Mouse (Mus musculus) left cerebral cortex, postnatal 10 days (tissue): Measurements from ENCODE around the gene Hoxd1. TPM values are rescaled to one million over a fixed set of nuclear protein-coding genes. Genes with fewer than 3 reads are reported as not detected.

Source experiments
- DNase-seq, 2 experiments: peaks; one replicate each; pipeline ENCODE4 v3.0.0; 2021 to 2022; ENCODE audit warnings: low spot score in 2 of 2, mixed read lengths in 1 of 2; ENCODE audit errors: extremely low spot score in 1 of 2
- intact Hi-C: fragments of 180-260 bp; cut with DNase I; formaldehyde crosslinking; loops from one replicate; pipeline ENCODE4 v1.15.1; 2025
- total RNA-seq, 2 experiments: library from RNA; stranded (reverse); gene quantifications; 2 replicates each; pipeline ENCODE4 v1.2.3; 2021

The Hoxd1 gene
- total RNA-seq = under 1 TPM in 1 of 2 experiments, not detected in 1; 0.24 TPM

DNA sequence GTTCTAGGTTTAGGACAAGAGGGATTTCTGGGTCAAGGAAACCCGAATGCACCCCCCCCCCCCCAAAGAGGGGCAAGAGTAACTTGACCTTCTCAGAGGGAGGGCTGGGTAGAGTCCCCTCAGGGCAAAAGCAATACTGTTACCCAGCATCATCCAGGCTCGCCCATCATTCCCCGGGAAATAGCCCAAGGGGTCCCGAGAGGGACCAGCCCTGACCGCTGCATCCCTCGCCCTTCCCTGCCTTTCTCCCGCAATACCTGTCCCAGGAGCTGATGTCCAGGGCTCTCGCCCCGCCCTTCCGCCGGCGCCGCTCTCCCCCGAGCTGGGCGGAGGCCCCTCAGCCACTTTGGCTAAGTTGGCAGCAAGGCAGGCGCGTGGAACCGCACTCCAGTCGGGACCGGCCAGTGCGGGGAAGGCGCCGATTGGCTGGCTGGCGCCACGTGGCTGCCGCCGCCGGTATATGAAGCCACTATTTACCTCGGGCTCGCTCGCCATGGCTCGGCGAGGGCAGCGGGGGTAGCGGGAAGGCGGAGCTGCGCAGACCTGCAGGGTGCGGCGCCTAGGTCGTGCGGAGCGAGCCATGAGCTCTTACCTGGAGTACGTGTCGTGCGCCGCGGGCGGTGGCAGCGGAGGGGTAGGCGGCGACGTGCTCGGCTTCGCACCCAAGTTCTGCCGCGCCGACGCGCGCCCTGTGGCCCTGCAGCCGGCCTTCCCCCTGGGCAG is at the start of gene Hoxd1:
Gene Hoxd1, plus strand, starts transcription at position 459 of the 723 bp plus-strand sequence.
- no peak for DNase-seq
- intact Hi-C loops = no loop called here

DNA sequence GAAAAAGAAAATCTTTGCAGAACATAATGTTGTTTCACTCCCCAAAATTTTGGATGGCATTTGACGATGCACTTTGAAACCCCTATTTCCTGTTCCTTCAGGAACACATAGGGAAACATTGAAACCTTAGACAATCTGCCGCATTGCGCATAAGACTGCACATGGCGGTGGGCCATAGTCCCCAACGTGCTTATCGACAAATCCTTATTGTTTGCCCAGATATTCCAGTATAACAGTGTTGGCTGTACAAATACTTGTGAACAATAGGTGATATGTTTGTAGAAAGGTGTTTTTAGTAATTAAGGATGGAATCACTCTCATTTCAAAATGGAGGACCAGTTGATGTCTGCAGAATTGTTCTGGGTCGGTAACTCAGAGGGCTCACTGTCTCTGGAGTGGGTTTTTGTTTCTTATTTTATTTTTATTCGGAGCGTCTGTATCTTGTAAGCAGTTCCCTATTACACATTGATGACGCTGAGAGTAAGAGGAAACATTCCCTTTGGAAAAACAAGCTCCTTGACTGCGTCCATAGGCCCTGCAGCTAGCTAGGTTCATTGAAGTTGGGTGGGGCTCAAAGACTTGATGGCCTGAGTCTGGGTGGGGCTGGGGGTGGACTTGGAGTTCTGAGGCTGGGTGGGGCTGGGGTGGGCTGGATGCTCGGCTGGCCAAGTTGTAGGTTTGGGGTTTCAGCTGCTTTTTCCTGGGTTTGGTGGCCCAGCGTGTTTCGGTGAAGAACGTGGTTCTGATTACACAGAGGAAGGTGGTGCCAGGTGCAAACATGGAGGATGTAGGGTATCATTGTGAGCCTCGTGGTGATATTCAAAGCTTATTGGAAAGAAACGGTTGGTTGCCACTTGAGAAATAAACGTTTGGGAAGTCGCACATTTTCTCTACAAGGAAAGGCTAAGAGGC is 49.3 kb upstream of the Hoxd1 start:
- intact Hi-C loops = no loop called here
- no peak for DNase-seq

- intact Hi-C loops = no loop called here
- no peak for DNase-seq
Measured at GRCm38 (mm10) chr2:74714156-74714789, 48.5 kb upstream of the Hoxd1 start.

DNA sequence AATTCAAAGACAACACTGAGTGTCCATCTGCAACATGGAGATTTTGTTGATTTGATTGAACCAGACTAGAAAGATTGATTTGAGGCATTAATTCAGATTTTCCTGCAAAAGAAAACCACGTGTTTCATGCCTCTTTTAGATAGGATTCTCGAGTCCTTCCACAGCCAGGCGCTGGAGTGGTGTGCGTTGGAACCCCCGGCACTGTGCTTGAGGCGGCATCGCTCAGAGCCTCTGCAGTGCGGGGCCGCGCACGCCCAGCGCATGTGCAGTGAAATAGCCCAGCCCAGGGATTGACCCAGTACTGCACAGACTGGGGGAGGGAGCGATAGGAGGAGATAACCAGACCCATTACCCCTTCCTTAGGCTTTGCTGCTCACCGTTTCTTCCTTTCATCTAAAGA is 47.9 kb upstream of the Hoxd1 start:
- no peak for DNase-seq
- intact Hi-C loops = loop anchor here (5.0 kb wide), 3 partner anchors 247 to 422 kb away; no protein-coding TSS in a partner anchor

DNA sequence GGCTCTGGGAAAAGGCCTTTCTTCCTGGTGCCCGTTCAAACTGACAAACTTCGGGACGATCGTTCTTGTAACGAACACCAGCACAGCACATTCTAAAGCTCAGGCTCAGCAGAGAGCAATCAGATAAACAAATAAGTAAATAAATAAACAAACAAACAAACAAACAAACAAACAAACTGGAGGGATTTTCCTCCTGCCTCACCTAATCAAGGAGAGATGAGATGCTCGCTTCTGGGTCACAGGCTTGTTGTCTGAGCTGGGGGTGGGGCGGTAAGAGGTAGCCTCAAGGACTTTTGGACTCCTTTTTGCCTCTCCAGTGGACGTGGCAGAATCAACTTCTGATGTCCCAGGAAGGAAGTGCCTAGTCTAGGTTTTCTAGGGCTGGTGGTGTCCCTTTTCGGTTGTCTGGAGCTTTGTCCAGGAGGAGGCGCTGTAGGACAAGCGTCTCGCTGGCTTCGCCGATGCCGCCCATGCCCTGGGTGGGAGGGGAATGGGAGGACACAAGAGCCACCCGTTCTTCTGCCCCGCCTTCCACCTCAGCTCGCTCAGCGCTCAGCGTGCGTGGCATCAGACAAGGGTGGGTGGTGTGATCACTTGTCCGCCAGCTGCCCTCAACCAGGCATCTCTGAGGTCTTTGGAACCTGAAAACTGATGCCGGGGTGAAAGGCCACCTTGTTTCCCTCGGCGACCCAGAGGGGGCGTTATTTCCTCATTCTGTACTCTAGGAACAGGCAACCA is 47.1 kb upstream of the Hoxd1 start:
- intact Hi-C loops = loop anchor here (5.0 kb wide), 3 partner anchors 247 to 422 kb away; no protein-coding TSS in a partner anchor
- peak; percentile 33 to 87 for DNase-seq

- no peak for DNase-seq
- intact Hi-C loops = no loop called here
Measured at GRCm38 (mm10) chr2:74720384-74720783, 42.4 kb upstream of the Hoxd1 start.

DNA sequence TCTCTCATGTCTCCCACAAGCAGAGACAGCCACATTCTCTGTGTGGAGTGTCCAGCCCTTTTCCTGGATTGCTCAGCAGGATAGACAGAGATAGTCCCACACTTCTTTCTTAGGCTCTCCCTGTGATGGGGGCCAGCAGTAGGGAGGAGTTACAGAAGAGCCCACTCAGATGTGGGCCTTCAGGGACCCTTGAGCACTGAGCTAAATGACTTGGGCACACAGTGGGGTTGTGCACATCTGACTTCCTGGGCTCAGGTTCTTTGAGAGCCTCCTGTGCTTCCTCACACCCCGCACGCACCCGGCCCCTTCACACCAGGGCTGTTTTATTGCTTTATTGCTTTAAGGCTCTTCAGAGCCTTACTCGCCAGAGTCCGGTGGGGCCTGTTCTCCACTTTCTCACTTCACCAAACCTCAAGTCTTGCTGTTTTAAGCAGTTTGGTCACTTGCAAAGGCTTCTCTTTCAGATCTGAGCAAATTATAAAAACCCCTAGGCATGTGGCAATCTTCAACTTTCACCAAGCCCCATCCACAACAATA is 41.8 kb upstream of the Hoxd1 start:
- no peak for DNase-seq
- intact Hi-C loops = no loop called here

- no peak for DNase-seq
Measured at GRCm38 (mm10) chr2:74721882-74722281, 40.9 kb upstream of the Hoxd1 start.

GRCm38 (mm10) chr2:74722949-74723348 is 39.8 kb upstream of the Hoxd1 start:
- intact Hi-C loops = no loop called here
- no peak for DNase-seq

More at GRCm38 (mm10) chr2:74721882-74722281, 40.9 kb upstream of the Hoxd1 start:
- intact Hi-C loops = no loop called here

- DNase-seq = no peak
- intact Hi-C loops = no loop called here
Measured at GRCm38 (mm10) chr2:74724244-74725015, 38.4 kb upstream of the Hoxd1 start.

GRCm38 (mm10) chr2:74725171-74725570 is 37.6 kb upstream of the Hoxd1 start:
- intact Hi-C loops = no loop called here
- no peak for DNase-seq

DNA sequence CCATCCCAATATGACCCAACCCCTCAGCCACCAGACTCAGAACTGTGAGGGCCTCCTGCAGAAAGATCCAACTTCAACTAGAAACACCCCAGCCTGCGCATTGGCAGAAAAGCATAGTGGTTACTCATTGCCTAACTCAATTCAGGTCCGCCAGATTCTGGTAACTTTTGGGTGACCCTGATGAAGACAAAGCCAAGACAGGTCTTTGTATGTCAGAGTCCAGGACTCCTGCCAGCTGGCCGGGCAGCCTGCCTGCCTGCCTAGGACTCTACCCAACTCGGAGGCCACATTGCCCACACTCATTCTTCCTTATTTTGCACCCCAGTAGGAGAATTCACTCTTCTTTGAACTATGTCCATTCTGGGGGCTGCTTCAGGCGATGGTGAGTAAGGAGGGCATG is 36.2 kb upstream of the Hoxd1 start, which contains the start of gene Gm28230:
Gene Gm28230, plus strand, starts transcription at position 178 of the 400 bp plus-strand sequence.
- intact Hi-C loops = no loop called here
- DNase-seq = no peak

DNA sequence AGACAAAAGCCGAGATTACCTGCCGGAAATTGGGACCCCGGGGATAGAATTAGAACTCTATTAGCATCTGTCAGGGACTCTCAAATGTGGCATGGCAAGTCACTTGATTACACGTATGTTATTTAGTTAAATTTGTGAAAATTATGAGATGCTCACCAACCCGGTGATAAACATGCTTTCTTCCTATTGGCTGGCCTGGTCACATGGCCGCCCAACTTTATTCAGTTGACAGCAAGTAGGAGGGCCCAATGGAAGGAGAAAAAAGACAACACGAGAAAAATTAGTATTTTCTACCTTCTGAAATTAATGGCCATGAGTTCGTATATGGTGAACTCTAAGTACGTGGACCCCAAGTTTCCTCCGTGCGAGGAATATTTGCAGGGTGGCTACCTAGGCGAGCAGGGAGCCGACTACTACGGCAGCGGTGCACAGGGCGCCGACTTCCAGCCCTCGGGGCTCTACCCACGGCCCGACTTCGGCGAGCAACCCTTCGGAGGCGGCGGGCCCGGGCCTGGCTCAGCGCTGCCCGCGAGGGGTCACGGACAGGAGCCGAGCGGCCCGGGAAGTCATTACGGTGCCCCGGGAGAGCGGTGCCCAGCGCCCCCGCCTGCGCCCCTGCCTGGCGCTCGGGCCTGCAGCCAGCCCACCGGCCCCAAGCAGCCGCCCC is 35.7 kb upstream of the Hoxd1 start:
- no peak for DNase-seq
- intact Hi-C loops = no loop called here

GRCm38 (mm10) chr2:74727640-74728302 is 35.0 kb upstream of the Hoxd1 start:
- no peak for DNase-seq
- intact Hi-C loops = no loop called here

- intact Hi-C loops = no loop called here
- no peak for DNase-seq
Measured at GRCm38 (mm10) chr2:74728303-74728680, 34.5 kb upstream of the Hoxd1 start.

DNA sequence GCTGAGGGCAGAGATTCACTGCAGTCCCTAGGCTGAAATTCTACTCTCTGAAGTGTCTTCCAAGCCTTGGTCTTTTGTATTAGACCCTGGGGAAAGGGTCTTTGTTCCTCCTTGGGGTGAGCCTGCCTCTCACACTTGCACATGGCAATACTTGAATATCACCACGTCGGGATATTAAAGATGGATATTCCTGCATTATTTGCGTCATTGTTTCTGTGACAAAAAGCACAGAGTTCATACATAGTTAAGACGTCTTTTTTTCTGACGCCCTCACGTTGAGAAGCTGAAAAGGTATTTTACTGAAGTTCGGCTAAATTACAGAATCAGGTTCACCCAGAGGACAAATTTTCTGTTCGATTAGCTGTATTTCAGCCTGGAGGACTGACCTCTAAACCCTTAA is 32.4 kb upstream of the Hoxd1 start:
- DNase-seq = no peak
- intact Hi-C loops = no loop called here

GRCm38 (mm10) chr2:74731055-74731454 is 31.7 kb upstream of the Hoxd1 start:
- DNase-seq = no peak
- intact Hi-C loops = no loop called here
